Comparison of ENCODE assay signal across 8 mouse cellular contexts in genomic region chr2:105903896-105904756, GRCm38 (mm10). TPM values are rescaled to one million over a fixed set of nuclear protein-coding genes. Genes with fewer than 3 reads are reported as not detected.
DNase-seq lines count a peak whose midpoint lies in the region; ATAC-seq and TF ChIP-seq lines count a peak whose summit lies in the region.

Gene Elp4, minus strand, starts transcription at chr2:105904564.
Gene Immp1l, plus strand, starts transcription at chr2:105904638.

- no peaks in the 10 kb centered on the region for H3K36me3 ChIP-seq in hindbrain, postnatal 0 days (ENCODE audit: insufficient read depth, low read length)

- 2% methylated on average over 39 of the region's 39 CpGs for WGBS in hindbrain, postnatal 0 days

- intact Hi-C loops in gastrocnemius, adult 2 months (cut with DNase I): loop anchor here (10.0 kb wide), 1 partner anchor 219 kb away; no protein-coding TSS in a partner anchor
- intact Hi-C loops in left cerebral cortex, adult 2 months (cut with DNase I): loop anchor here (5.0 kb wide), 2 partner anchors 98 to 232 kb away; partner anchors contain the start of gene Dnajc24

- H3K4me2 ChIP-seq in hindbrain, postnatal 0 days (ENCODE audit: low read depth, low read length): peak within 1 kb of the TSS; percentile 74

- DNase-seq in ZHBTc4 (ENCODE audit: low read depth, low spot score): peak; percentile 97
- peak; percentile 97 for DNase-seq in gastrocnemius, adult 2 months
- peak; percentile 98 for DNase-seq in hindbrain, postnatal 0 days (ENCODE audit: low spot score)
- DNase-seq in left cerebral cortex, adult 2 months (ENCODE audit: extremely low spot score in 1 of 2, low spot score in 2 of 2): peak; percentile 96 to 98
- DNase-seq in right cerebral cortex, adult 2 months (ENCODE audit: low spot score in 2 of 2): peak; percentile 98 to 99
- peak; percentile 96 for DNase-seq in urinary bladder, postnatal 14 days (ENCODE audit: low spot score)

- no peaks in the 10 kb centered on the region for H3K4me1 ChIP-seq in hindbrain, postnatal 0 days (ENCODE audit: insufficient read depth, low read length)

- peak; percentile 99 for ATAC-seq in common myeloid progenitor, adult 5-6 weeks (replicated peaks; ENCODE audit: low read depth, poor library complexity, severe bottlenecking)
- peak; percentile 100 for ATAC-seq in hindbrain, postnatal 0 days
- ATAC-seq in megakaryocyte, adult 5-6 weeks (ENCODE audit: poor library complexity, severe bottlenecking): peak; percentile 97

- H3K27ac ChIP-seq in gastrocnemius, adult 2 months: peak within 1 kb of the TSS; percentile 95
- H3K27ac ChIP-seq in hindbrain, postnatal 0 days: peak within 1 kb of the TSS; percentile 68; the same call in 1 of the 2 replicates
- peak within 1 kb of the TSS; percentile 89 for H3K27ac ChIP-seq in left cerebral cortex, adult 2 months

- H3K9ac ChIP-seq in hindbrain, postnatal 0 days (replicated peaks; ENCODE audit: low read length): peak within 1 kb of the TSS; percentile 67

- H3K27me3 ChIP-seq in hindbrain, postnatal 0 days (ENCODE audit: insufficient read depth, low read length): no peaks in the 10 kb centered on the region

- peak within 1 kb of the TSS; percentile 87 for H3K4me3 ChIP-seq in gastrocnemius, adult 2 months
- H3K4me3 ChIP-seq in hindbrain, postnatal 0 days (ENCODE audit: low read length): peak within 1 kb of the TSS; percentile 70
- H3K4me3 ChIP-seq in left cerebral cortex, adult 2 months: peak within 1 kb of the TSS; percentile 97

- no peaks in the 10 kb centered on the region for H3K9me3 ChIP-seq in hindbrain, postnatal 0 days (ENCODE audit: low read length)

- TF ChIP-seq CTCF in gastrocnemius, adult 2 months (IDR thresholded peaks at IDR 0.05): no peak
- TF ChIP-seq CTCF in hindbrain, postnatal 0 days (IDR thresholded peaks at IDR 0.05; ENCODE audit: low read depth): no peak
- TF ChIP-seq CTCF in left cerebral cortex, adult 2 months (IDR thresholded peaks at IDR 0.05): no peak

RNA-seq across cellular contexts. Expression of gene Elp4, which starts in this region (rescaled TPM):
- 14.9 and 21.5 TPM in 2 replicates for total RNA-seq in common myeloid progenitor, adult 5-6 weeks (2017)
- 10 to 100 TPM in 1 of 2 experiments, 1 to 10 TPM in 1; 8.9 to 12.1 TPM for total RNA-seq in gastrocnemius, adult 2 months (2021)
- 15.9 and 22.8 TPM in 2 replicates for total RNA-seq in hindbrain, postnatal 0 days (2014; rRNA removed)
- polyA plus RNA-seq in hindbrain, postnatal 0 days (2015; fragmentation: Nextera tagmentation; extraction: Ambion mirVana): 31.0 and 35.1 TPM in 2 replicates
- total RNA-seq in left cerebral cortex, adult 2 months (2021): 10 to 100 TPM; 18.8 to 19.5 TPM
- 7.1 and 9.9 TPM in 2 replicates for total RNA-seq in megakaryocyte, adult 5-6 weeks (2015)
- 8.7 and 9.6 TPM in 2 replicates for total RNA-seq in megakaryocyte, adult 5-6 weeks (2017)

RNA-seq across cellular contexts. Expression of gene Immp1l, which starts in this region (rescaled TPM):
- 50.8 and 50.9 TPM in 2 replicates for total RNA-seq in common myeloid progenitor, adult 5-6 weeks (2017)
- total RNA-seq in gastrocnemius, adult 2 months (2021): 10 to 100 TPM; 76.1 to 81.6 TPM
- total RNA-seq in hindbrain, postnatal 0 days (2014; rRNA removed): 29.7 and 30.8 TPM in 2 replicates
- polyA plus RNA-seq in hindbrain, postnatal 0 days (2015; fragmentation: Nextera tagmentation; extraction: Ambion mirVana): 111 and 112 TPM in 2 replicates
- total RNA-seq in left cerebral cortex, adult 2 months (2021): 10 to 100 TPM; 24.5 to 30.6 TPM
- 26.2 and 28.9 TPM in 2 replicates for total RNA-seq in megakaryocyte, adult 5-6 weeks (2015)
- total RNA-seq in megakaryocyte, adult 5-6 weeks (2017): 26.3 and 26.4 TPM in 2 replicates

Comparison
In these comparisons a context has a peak if more than half of its experiments do, and no peak if none do; other contexts are left out.
1. Peak in every context shown above with its lines: DNase-seq, ATAC-seq, H3K4me3 ChIP-seq and H3K27ac ChIP-seq.